Mouse (Mus musculus): Measurements from ENCODE around the gene Fah. TPM values are rescaled to one million over a fixed set of nuclear protein-coding genes. Genes with fewer than 3 reads are reported as not detected.

Gene Fah
- 26.9 and 31.2 TPM in 2 replicates for polyA plus RNA-seq (2012; rRNA removed)

DNA sequence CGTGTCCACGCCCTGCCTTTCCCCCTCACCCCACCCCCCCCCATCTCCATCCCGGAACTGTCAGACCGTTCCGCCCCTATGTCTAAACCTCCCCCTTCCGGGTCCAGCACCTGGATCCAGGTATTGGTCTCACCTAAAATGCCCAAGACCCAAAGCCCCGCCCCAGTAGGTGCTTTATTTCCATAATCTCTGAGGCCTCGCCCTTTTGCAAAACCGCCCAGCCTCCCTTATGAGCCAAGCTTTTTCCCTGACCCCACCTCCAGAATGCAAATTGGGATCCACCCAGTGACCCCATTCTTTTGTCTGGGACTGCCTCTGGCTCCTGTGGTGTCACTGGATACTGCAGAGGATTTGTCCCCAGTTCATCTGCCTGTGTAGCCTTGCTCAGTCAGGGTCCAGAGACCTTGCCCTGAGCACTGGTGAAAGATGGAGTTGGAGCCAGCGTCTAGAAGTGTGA, at the start of gene Fah:
Gene Fah (minus strand): TSS at position 430 of the 457 bp plus-strand sequence.

Other genes starting within 250 kb of the Fah start
- 150 and 164 TPM in 2 replicates for gene Arnt2, start 196.5 kb downstream of the Fah start, polyA plus RNA-seq (2012; rRNA removed)
- gene Gm2115, start 77.8 kb downstream of the Fah start, polyA plus RNA-seq (2012; rRNA removed), result 0.60 and 0.72 TPM in 2 replicates
- 124 and 135 TPM in 2 replicates for gene Zfand6, start 83.2 kb upstream of the Fah start, polyA plus RNA-seq (2012; rRNA removed)
- 0.03 TPM in 2 replicates for gene Olfr291, start 246.8 kb upstream of the Fah start, polyA plus RNA-seq (2012; rRNA removed)